Mouse (Mus musculus) bone marrow, adult 2 months (tissue): ENCODE data around the gene Bnipl.

Source experiments
- CTCF ChIP-seq: fragments of 200-500 bp; IDR thresholded peaks from 2 replicates; pipeline ENCODE4 v1.5.1; 2011; ENCODE audit warnings: low read length, control low read depth; ENCODE audit not compliant: control insufficient read depth, insufficient read depth
- POLR2A ChIP-seq: fragments of 200-500 bp; IDR thresholded peaks from 2 replicates; pipeline ENCODE4 v1.6.1; 2011; ENCODE audit warnings: low read depth, mild to moderate bottlenecking, control low read depth, low read length, borderline replicate concordance; ENCODE audit not compliant: control insufficient read depth

DNA sequence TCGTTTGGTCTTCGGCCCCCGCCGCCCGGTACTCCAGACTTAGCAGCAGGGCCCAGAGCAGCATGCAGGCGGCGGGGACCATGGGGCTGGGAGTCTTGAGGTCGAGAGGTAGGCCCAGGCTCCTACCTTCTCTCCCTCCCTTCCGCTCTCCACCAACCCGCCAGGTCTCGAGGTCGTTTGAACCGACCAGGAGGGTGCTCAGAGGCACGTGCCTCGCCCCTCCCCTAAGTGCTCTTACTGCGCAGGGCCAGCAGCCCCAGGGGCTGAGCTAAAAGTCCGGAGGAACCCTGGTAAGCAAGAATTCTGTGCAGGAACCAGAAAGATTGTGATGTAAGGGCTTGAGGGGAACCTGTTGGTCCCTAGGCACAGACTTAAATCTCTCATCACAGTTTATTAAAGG lies 10.1 kb downstream of the Bnipl start:
- no peak for TF ChIP-seq CTCF
- TF ChIP-seq POLR2A = no peak
